Mouse (Mus musculus) cerebellum, adult 11-12 months (tissue): ENCODE measurements at regions not wholly inside any gene's neighbourhood (a gene's known extent, or its start where the extent isn't known, plus 50 kb on each side); places are given as distances from the start of the nearest gene placed in this dataset.
A peak's percentile ranks its signal among the peaks of the same experiment; 100 is the strongest.

Experiments
- DNase-seq: peaks from one replicate; pipeline ENCODE4 v3.0.0; 2022

DNA sequence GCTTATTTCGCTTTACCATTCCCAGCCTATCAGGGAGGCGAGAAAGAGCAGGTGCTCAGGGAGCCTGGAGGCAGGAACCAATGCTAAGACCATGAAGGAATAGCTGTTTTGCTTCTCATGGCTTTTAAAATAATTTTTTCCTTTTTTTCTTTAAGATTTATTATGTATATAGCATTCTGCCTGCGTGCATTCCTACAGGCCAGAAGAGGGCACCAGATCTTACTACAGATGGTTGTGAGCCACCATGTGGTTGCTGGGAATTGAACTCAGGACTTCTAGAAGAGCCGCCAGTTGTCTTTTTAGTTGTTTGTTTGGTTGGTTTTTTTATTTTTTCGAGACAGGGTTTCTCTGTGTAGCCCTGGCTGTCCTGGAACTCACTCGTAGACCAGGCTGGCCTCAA lies 113.6 kb upstream of the Armc2 start:
- DNase-seq, result no peak

DNA sequence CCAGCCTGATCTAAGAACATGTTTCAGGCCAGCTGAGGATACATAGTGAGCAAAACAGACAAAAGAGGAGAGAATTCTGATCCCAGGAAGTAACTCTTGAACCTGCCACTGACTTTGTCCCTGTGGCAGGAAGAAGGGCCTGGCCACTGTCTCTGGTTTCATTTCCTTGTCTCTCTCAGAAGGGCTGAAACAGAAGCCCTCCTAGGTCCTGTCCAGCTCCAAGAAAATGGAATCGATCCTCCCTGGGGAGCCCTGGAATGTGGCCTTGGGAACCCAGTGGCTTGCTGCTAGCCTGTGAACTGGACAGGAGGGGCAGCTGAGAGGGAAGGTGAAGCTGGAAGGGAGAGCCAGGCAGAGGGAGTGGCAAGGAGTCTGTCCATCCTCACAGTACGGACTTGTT lies 113.1 kb upstream of the Armc2 start:
- DNase-seq, result no peak

GRCm38 (mm10) chr10:42127865-42128419 lies 109.7 kb upstream of the Armc2 start:
- DNase-seq, result no peak

DNA sequence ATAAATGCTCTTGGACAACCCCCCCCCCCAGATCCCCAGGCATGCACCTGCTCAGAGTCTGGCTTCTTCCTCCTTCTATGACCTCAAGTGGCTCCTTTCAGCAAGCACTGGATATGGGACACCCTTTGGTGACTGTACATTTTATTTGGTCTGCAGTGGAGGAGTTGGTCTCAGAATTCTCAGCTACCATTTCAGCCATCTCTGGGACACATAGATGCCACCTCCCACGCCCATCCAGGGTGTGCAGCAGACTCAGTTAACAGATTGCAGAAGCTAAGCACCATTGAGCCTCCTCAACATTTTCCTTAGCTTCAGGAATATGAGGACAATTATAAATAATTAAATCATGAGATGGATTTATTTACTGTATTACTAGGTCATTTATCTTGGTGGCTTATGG lies 108.6 kb upstream of the Armc2 start:
- no peak for DNase-seq

- no peak for DNase-seq
Observed at GRCm38 (mm10) chr10:42122768-42123635, 104.8 kb upstream of the Armc2 start.

DNA sequence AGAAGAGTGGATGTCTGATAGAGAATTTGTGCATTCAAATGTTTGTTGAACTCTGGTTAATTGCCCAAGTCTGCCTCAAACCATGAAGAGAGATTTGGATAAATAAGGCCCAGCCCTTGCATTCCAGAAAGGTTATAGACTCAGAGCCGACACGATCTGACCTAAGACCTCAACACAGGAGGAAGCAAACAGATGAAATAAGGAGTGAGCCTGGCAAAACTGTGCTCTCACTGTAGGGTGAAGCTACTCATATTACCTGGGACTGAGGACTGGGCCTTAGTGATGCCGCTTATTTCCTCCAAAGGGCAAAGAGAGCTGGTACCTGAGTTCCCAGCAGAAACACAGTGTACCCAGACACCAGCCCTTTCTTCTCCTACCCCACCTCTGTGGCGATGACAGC lies 103.7 kb upstream of the Armc2 start:
- no peak for DNase-seq

- DNase-seq, result peak; percentile 64
Observed at GRCm38 (mm10) chr10:42119326-42119725, 101.1 kb upstream of the Armc2 start.

GRCm38 (mm10) chr10:42118361-42119188 lies 100.3 kb upstream of the Armc2 start:
- peak; percentile 99 for DNase-seq

DNA sequence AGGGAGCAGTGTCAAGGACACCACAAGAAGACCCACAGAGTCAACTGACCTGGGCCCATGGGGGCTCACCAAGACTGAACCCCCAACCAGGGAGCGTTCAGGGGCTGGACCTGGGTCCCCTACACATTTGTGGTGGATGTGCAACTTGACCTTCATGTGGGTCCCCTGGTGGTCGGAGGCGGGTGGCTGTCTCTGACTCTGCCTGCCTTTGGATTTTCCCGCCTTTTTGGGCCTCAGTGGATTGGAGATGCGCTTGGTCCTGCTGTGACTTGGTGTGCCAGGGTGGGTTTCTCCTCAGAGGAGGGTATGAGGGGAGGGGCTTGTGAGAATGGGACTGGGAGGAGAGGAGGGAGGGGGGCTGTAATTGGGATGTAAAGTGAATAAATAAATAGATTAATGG lies 99.3 kb upstream of the Armc2 start:
- DNase-seq, result peak; percentile 67

DNA sequence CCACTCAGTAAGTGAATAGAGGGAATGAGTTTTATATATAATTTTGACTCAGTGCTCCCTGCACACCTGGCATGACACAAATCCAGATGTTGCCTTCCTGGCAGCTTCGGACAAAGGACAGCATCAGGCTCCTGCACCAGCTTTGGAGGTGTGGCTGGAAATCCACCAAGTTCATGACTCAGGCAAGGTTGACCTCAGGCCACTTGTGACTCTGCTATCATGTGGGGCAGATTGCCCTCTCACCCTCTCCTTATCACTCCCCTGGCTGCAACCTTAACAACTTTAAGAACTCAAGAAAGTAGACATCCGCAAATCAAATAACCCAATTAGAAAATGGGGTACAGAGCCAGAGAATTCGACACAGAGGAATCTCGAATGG lies 97.7 kb upstream of the Armc2 start:
- no peak for DNase-seq

DNA sequence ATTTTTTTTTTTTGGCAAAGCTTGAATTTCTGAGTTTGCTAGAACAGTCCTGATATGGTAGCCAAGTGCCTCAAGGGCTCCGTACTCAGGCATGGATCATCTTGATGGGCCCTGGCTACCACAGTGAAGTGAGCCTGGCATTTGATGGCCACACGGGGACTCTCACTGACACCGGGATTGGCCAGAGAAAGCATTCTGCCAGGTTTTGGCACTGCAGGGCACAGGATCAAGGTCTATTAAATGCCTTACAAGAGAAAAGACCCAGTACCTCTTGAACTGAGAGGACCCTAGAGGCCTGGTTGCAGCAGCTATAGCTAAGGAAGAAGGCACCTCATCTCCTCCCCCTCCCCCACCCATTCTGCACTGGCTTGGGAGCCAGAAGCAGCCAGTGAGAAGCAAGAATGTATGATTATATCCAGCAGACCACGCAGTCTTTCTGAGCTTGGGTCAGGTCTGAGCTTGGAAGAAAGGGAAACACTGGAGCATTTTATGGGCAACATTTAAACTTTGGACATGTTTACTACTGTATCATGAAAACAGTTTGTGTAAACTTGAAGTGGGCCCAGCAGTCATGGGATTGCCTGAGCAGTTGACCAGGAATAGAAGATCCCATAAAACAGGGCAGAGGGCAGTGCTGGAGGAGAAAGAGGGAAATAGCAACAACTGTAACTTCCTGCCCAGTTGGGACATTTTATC lies 97.1 kb upstream of the Armc2 start:
- no peak for DNase-seq

GRCm38 (mm10) chr10:42110704-42111103 lies 92.5 kb upstream of the Armc2 start:
- no peak for DNase-seq

GRCm38 (mm10) chr10:42108294-42109014 lies 90.2 kb upstream of the Armc2 start:
- DNase-seq, result no peak

- peak; percentile 9 for DNase-seq
Observed at GRCm38 (mm10) chr10:42107437-42108293, 89.4 kb upstream of the Armc2 start.

GRCm38 (mm10) chr10:42106611-42107010 lies 88.4 kb upstream of the Armc2 start:
- no peak for DNase-seq

DNA sequence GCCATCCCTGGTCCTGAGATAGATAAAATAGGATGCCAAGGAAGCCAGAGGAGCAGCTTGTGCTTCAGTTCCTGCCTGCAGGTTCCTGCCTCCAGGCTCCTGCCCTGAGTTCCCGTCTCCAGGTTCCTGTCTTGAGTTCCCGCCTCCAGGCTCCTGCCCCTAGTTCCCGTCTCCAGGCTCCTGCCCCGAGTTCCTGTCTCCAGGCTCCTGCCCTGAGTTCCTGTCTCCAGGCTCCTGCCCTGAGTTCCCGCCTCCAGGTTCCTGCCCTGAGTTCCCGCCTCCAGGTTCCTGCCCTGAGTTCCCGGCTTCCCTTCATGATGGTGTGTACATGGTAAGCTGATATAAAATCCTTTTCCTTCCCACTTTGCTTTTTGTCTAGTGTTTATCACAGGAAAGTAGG lies 86.8 kb upstream of the Armc2 start:
- peak; percentile 4 for DNase-seq

GRCm38 (mm10) chr10:42102320-42102719 lies 84.1 kb upstream of the Armc2 start:
- DNase-seq, result no peak

DNA sequence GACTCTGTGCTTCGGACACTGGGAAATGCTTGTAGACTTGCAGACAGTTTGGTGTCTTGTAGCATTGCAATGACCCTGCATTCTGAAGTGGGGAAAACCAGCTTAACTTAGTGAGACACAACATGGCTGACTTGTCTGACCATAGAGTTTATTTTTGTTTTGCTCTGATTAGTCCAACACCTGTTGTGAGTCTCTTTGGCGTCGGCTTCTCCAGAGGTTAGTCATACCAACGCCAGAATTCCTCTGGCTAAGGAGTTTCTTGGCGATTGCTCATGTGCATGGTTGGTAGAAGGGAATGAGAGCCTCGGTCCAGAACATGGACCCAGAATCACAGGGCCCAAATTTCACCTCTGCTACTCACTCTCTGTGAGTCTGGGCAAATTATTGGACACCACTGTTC lies 82.9 kb upstream of the Armc2 start:
- no peak for DNase-seq

DNA sequence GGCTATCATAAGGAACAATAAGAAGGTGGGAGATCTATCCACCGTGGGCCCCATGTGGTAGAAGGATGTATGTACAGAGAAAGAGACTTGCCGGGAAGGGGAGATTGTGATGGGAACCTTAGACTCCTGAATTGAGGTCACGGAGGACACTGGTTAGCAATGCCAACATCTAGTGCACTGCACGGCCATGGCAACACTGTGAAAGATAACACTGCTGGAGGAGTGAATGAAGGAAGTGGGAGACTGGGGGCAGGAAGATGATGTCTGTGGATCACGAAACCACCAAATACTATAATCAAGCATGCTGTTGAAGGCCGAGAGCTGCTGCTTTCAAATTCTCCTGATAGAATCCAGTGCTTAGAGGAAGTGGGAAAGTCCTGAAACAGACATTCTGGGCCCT lies 78.7 kb upstream of the Armc2 start:
- DNase-seq, result no peak

GRCm38 (mm10) chr10:42095986-42096385 lies 77.7 kb upstream of the Armc2 start:
- no peak for DNase-seq

GRCm38 (mm10) chr10:42094274-42095000 lies 76.2 kb upstream of the Armc2 start:
- no peak for DNase-seq
